In the genomic region with DNA sequence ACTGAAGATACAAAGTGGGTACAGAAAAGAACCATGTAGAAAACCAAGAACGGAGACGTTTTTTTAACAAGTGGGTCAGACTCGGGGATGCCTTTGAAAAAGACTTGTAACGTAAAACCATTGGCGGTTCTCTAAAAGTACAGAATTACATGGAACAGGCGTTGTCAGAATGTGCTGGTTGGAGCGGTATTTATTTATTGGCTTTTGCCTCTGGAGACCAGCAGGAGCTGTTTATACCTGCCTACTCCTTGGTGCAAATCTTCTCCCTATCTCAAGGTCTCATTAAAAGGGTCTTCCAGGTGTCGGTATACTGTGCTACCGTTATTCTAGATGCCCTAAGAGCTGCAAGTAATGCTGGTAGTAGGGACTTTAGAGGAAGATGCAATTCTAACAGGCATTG, we compare ENCODE assay signal across 8 mouse cellular contexts.
DNase-seq lines count a peak whose midpoint lies in the region; ATAC-seq and TF ChIP-seq lines count a peak whose summit lies in the region.

No protein-coding gene starts in this region.

- H3K36me3 ChIP-seq in heart, adult 2 months (ENCODE audit: control insufficient read depth, insufficient read depth, low read length), result peaks cover 3% of the 10 kb centered on the region; the same call in 1 of the 2 replicates
- no peaks in the 10 kb centered on the region for H3K36me3 ChIP-seq in embryonic facial prominence, embryonic 13.5 days
- no peaks in the 10 kb centered on the region for H3K36me3 ChIP-seq in hindbrain, embryonic 14.5 days (replicated peaks; ENCODE audit: control insufficient read depth, insufficient read depth)
- no peaks in the 10 kb centered on the region for H3K36me3 ChIP-seq in midbrain, embryonic 14.5 days (ENCODE audit: control insufficient read depth, insufficient read depth, low read length)

- TF ChIP-seq EP300 in heart, adult 2 months (IDR thresholded peaks at IDR 0.05; ENCODE audit: insufficient read depth, low read depth, low read length), result no peak

- peak overlapping the region; percentile 76 for H3K27ac ChIP-seq in heart, adult 2 months
- H3K27ac ChIP-seq in embryonic facial prominence, embryonic 13.5 days, result peak overlapping the region; percentile 48
- H3K27ac ChIP-seq in hindbrain, embryonic 14.5 days, result peak overlapping the region; percentile 65
- peak overlapping the region; percentile 50; the same call in 1 of the 2 replicates for H3K27ac ChIP-seq in midbrain, embryonic 14.5 days (replicated peaks; ENCODE audit: low read depth, low read length)

- no peak for TF ChIP-seq POLR2A in heart, adult 2 months (IDR thresholded peaks at IDR 0.05; ENCODE audit: insufficient read depth, low read depth, low read length)

- WGBS in heart, adult 2 months, result 31% methylated on average over 9 of the region's 9 CpGs
- 3% methylated on average over 9 of the region's 9 CpGs for WGBS in embryonic facial prominence, embryonic 13.5 days
- WGBS in hindbrain, embryonic 14.5 days, result 8% methylated on average over 9 of the region's 9 CpGs
- WGBS in midbrain, embryonic 14.5 days, result 4% methylated on average over 9 of the region's 9 CpGs

- no peaks in the 10 kb centered on the region for H3K79me2 ChIP-seq in heart, adult 2 months (replicated peaks; ENCODE audit: control insufficient read depth, insufficient read depth, low read length)

- intact Hi-C loops in heart, adult 2 months (cut with DNase I), result loop anchor here (2.0 to 10.0 kb wide), 7 partner anchors 34 to 1364 kb away; no protein-coding TSS in a partner anchor

- peak in 1 of 2 experiments; percentile 14 for DNase-seq in heart, adult 2 months
- DNase-seq in heart, adult 8-10 months (ENCODE audit: low spot score), result no peak
- DNase-seq in hindbrain, embryonic 14.5 days (ENCODE audit: low spot score), result no peak
- DNase-seq in midbrain, embryonic 14.5 days, result peak; percentile 49
- no peak for DNase-seq in urinary bladder, adult 2 months (ENCODE audit: low spot score)
- no peak for DNase-seq in urinary bladder, postnatal 36 days (ENCODE audit: low spot score in 2 of 2)
- DNase-seq in ovary, postnatal 14 days (ENCODE audit: low spot score), result no peak

- ATAC-seq in embryonic facial prominence, embryonic 13.5 days (ENCODE audit: insufficient number of reproducible peaks, insufficient read depth, low FRiP score, low TSS enrichment, low read depth), result no peak
- no peak for ATAC-seq in hindbrain, embryonic 14.5 days (ENCODE audit: low FRiP score)
- ATAC-seq in midbrain, embryonic 14.5 days (ENCODE audit: low FRiP score, low TSS enrichment), result no peak

- peak overlapping the region; percentile 84 for H3K4me2 ChIP-seq in embryonic facial prominence, embryonic 13.5 days
- peak overlapping the region; percentile 69 for H3K4me2 ChIP-seq in hindbrain, embryonic 14.5 days (replicated peaks)
- peak overlapping the region; percentile 62 for H3K4me2 ChIP-seq in midbrain, embryonic 14.5 days (ENCODE audit: low read length)

- no peak for TF ChIP-seq CTCF in heart, adult 2 months (IDR thresholded peaks at IDR 0.05)

- no peaks in the 10 kb centered on the region for H3K9me3 ChIP-seq in embryonic facial prominence, embryonic 13.5 days
- H3K9me3 ChIP-seq in hindbrain, embryonic 14.5 days (ENCODE audit: control insufficient read depth, low read length), result no peaks in the 10 kb centered on the region
- no peaks in the 10 kb centered on the region for H3K9me3 ChIP-seq in midbrain, embryonic 14.5 days (ENCODE audit: control insufficient read depth, low read length)

- H3K4me3 ChIP-seq in heart, adult 2 months, result peak overlapping the region; percentile 62
- H3K4me3 ChIP-seq in embryonic facial prominence, embryonic 13.5 days, result peak overlapping the region; percentile 47
- peak overlapping the region; percentile 28 for H3K4me3 ChIP-seq in hindbrain, embryonic 14.5 days (replicated peaks; ENCODE audit: low read length)
- H3K4me3 ChIP-seq in midbrain, embryonic 14.5 days (replicated peaks; ENCODE audit: low read depth, low read length), result peak overlapping the region; percentile 34

- H3K9ac ChIP-seq in heart, adult 2 months (ENCODE audit: low read depth, low read length), result peak overlapping the region; percentile 89; the same call in 1 of the 2 replicates
- peak overlapping the region; percentile 72 for H3K9ac ChIP-seq in embryonic facial prominence, embryonic 13.5 days
- H3K9ac ChIP-seq in hindbrain, embryonic 14.5 days, result peak overlapping the region; percentile 57
- H3K9ac ChIP-seq in midbrain, embryonic 14.5 days (replicated peaks; ENCODE audit: low read length), result peak overlapping the region; percentile 30; the same call in 1 of the 2 replicates

- H3K4me1 ChIP-seq in heart, adult 2 months (ENCODE audit: control insufficient read depth, insufficient read depth, low read length), result peaks cover 9% of the 10 kb centered on the region
- H3K4me1 ChIP-seq in embryonic facial prominence, embryonic 13.5 days, result peaks cover 60% of the 10 kb centered on the region
- H3K4me1 ChIP-seq in hindbrain, embryonic 14.5 days (replicated peaks; ENCODE audit: control insufficient read depth, insufficient read depth, low read length), result peaks cover 24% of the 10 kb centered on the region
- peaks cover 23% of the 10 kb centered on the region for H3K4me1 ChIP-seq in midbrain, embryonic 14.5 days (ENCODE audit: control insufficient read depth, insufficient read depth, low read length)

- no peaks in the 10 kb centered on the region for H3K27me3 ChIP-seq in heart, adult 2 months (ENCODE audit: control insufficient read depth, insufficient read depth, low read length)
- peaks cover 18% of the 10 kb centered on the region for H3K27me3 ChIP-seq in embryonic facial prominence, embryonic 13.5 days
- H3K27me3 ChIP-seq in hindbrain, embryonic 14.5 days (ENCODE audit: control insufficient read depth, insufficient read depth, low read length), result peaks cover 24% of the 10 kb centered on the region
- H3K27me3 ChIP-seq in midbrain, embryonic 14.5 days (ENCODE audit: control insufficient read depth, insufficient read depth, low read length), result peaks cover 43% of the 10 kb centered on the region

Comparison
In these comparisons a context has a peak if more than half of its experiments do, and no peak if none do; other contexts are left out.
1. H3K9ac ChIP-seq: peak in every context shown above with its lines; median percentile 89 in heart, adult 2 months; 72 in embryonic facial prominence, embryonic 13.5 days; 57 in hindbrain, embryonic 14.5 days; 30 in midbrain, embryonic 14.5 days.